Mouse (Mus musculus): ENCODE results near the gene Bmp5. TPM values are rescaled to one million over a fixed set of nuclear protein-coding genes. Genes with fewer than 3 reads are reported as not detected.

Bmp5 gene
- total and polyA plus RNA-seq, 2 experiments from 2014 or later: 2.2 to 3.0 TPM

DNA sequence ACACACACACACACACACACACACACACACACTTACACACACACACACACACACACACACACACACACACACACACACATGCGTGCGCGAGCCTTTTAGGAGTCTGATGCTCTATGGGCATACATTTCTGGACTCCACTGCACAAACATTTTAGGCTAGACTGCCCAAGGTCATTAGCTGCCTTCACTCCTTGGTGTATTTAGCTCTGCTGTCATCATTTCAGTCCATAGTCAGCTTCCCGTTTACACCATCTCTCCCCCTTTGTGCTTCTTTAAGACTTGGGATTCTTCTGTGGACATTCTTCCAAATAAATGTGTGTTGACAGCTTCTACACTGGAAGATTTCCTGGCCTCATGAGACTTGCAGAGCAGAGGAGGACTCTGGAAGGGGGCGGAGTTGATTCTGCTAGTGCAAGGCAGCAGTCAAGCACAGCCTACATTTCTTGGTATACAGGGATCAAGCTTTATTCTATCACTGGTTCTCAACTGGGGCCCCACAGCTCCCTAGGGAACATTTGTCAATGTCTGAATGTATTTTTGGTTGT is 58.1 kb downstream of the Bmp5 start:
- Histone ChIP-seq H3K4me1 (ENCODE audit: insufficient read depth) (no peaks in the 10 kb centered on the region), H3K27me3 (ENCODE audit: insufficient read depth, low read length) (no peaks in the 10 kb centered on the region), H3K4me3 (ENCODE audit: low read depth, low read length) (no peak overlapping the region), H3K4me2 (ENCODE audit: low read depth) (no peak overlapping the region), H3K9me3 (ENCODE audit: low read length) (no peaks in the 10 kb centered on the region), H3K9ac (no peak overlapping the region), H3K27ac (ENCODE audit: low read depth, low read length) (no peak overlapping the region), H3K36me3 (ENCODE audit: insufficient read depth) (no peaks in the 10 kb centered on the region)
- ATAC-seq (no peak), DNase-seq (no peak)
- 84% methylated on average over 5 of the region's 5 CpGs for WGBS
- TF ChIP-seq CTCF (IDR thresholded peaks at IDR 0.05; ENCODE audit: low read depth): no peak

DNA sequence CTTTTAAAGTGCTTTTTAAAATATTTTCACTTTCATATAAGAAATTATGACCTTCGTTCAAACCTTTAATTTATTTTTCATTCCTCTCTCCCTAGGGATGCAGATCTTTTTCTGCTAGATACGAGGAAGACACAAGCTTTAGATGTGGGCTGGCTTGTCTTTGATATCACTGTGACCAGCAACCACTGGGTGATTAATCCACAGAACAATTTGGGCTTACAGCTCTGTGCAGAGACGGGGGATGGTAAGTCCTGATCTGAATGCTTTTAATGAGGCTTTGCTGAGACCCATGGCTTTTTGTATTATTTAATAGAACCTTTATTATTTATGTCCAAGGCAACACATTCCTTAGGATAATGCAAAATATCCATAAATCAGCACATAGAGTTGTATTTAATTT is 64.3 kb downstream of the Bmp5 start:
- Histone ChIP-seq H3K9me3 (ENCODE audit: low read length) (no peaks in the 10 kb centered on the region), H3K4me1 (ENCODE audit: insufficient read depth) (no peaks in the 10 kb centered on the region), H3K27ac (ENCODE audit: low read depth, low read length) (no peak overlapping the region), H3K36me3 (ENCODE audit: insufficient read depth) (no peaks in the 10 kb centered on the region), H3K9ac (no peak overlapping the region), H3K27me3 (ENCODE audit: insufficient read depth, low read length) (no peaks in the 10 kb centered on the region), H3K4me2 (ENCODE audit: low read depth) (no peak overlapping the region), H3K4me3 (ENCODE audit: low read depth, low read length) (no peak overlapping the region)
- TF ChIP-seq CTCF (IDR thresholded peaks at IDR 0.05; ENCODE audit: low read depth): no peak
- no peak for ATAC-seq
- 23% methylated on average over 3 of the region's 3 CpGs for WGBS
- no peak for DNase-seq

DNA sequence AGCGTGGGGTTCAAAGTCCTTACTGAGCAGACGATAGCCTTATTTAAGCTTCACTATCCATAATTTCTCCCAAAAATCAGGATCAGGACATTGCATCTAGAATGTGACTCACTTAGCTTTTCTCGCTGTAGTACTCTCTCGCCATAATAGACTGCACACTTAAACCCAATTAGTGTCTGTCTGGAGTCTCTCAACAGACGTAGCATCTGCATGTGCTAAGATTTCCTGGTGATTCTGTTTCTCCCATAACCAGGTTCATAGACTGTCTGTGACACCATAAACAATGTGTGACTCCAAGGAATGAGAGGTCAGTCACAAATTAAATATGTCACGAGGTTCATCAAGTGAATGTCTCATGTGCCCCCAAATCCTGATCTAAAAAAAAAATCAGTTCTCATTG is 65.7 kb downstream of the Bmp5 start:
- Histone ChIP-seq H3K4me1 (ENCODE audit: insufficient read depth) (no peaks in the 10 kb centered on the region), H3K9me3 (ENCODE audit: low read length) (no peaks in the 10 kb centered on the region), H3K9ac (no peak overlapping the region), H3K27ac (ENCODE audit: low read depth, low read length) (no peak overlapping the region), H3K4me2 (ENCODE audit: low read depth) (no peak overlapping the region), H3K4me3 (ENCODE audit: low read depth, low read length) (no peak overlapping the region), H3K36me3 (ENCODE audit: insufficient read depth) (no peaks in the 10 kb centered on the region), H3K27me3 (ENCODE audit: insufficient read depth, low read length) (no peaks in the 10 kb centered on the region)
- 79% methylated on average over 6 of the region's 6 CpGs for WGBS
- no peak for ATAC-seq
- no peak for TF ChIP-seq CTCF (IDR thresholded peaks at IDR 0.05; ENCODE audit: low read depth)
- DNase-seq: no peak

DNA sequence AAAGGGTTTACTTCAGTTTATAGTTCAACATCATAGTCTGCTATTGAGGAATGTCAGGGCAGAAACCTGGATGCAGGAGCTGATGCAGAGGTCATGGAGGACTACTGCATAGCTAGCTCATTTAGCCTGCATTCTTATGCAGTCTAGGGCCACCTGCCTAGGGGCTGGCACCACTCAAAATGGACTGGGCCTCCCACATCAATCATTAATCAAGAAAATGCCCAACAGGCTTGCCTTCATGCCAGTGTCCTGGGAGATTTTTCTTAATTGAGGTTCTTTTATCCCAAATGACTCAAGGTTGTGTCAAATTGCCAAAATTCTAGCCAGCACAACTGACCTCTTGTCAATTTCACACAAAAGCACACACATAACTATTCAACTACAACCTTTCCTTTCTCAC is 70.8 kb downstream of the Bmp5 start:
- Histone ChIP-seq H3K27me3 (ENCODE audit: insufficient read depth, low read length) (no peaks in the 10 kb centered on the region), H3K9me3 (ENCODE audit: low read length) (no peaks in the 10 kb centered on the region), H3K4me1 (ENCODE audit: insufficient read depth) (no peaks in the 10 kb centered on the region), H3K4me2 (ENCODE audit: low read depth) (no peak overlapping the region), H3K36me3 (ENCODE audit: insufficient read depth) (no peaks in the 10 kb centered on the region), H3K27ac (ENCODE audit: low read depth, low read length) (no peak overlapping the region), H3K9ac (no peak overlapping the region), H3K4me3 (ENCODE audit: low read depth, low read length) (no peak overlapping the region)
- no peak for ATAC-seq
- TF ChIP-seq CTCF (IDR thresholded peaks at IDR 0.05; ENCODE audit: low read depth): no peak
- no peak for DNase-seq

DNA sequence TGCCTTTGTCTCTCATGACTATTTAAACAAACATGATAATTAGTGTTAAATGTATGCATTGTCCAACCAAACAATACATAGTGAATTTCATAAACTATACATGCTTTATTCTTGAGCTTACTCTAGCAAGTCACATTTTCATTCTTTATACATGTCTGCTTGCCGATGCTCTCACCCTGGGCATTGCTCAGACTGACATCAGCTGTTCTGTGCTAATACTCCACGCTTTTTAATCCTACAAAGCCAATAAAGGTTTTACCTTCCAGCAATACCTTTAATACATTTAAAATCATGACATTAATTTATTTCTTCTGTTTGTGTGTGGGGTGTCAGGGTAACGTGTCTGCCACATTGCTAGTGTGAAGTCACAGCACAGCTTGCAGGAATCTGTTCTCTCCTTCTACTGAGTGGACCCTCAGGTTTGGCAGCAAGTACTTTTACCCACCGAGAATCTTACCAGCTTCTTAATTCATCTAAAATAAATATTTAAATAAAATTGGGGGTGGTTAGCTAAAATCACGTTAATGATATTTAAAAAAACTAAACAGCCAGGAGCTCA is 75.6 kb downstream of the Bmp5 start:
- no peaks in the 10 kb centered on the region for H3K9me3 ChIP-seq (ENCODE audit: low read length)
- WGBS: 38% methylated on average over 5 of the region's 5 CpGs
- no peak overlapping the region for H3K9ac ChIP-seq
- H3K4me3 ChIP-seq (ENCODE audit: low read depth, low read length): no peak overlapping the region
- no peaks in the 10 kb centered on the region for H3K27me3 ChIP-seq (ENCODE audit: insufficient read depth, low read length)
- ATAC-seq (peak; percentile 59; the same call in 1 of the 2 replicates), DNase-seq (peak; percentile 10)
- H3K27ac ChIP-seq (ENCODE audit: low read depth, low read length): no peak overlapping the region
- TF ChIP-seq CTCF (IDR thresholded peaks at IDR 0.05; ENCODE audit: low read depth): no peak
- no peak overlapping the region for H3K4me2 ChIP-seq (ENCODE audit: low read depth)
- no peaks in the 10 kb centered on the region for H3K36me3 ChIP-seq (ENCODE audit: insufficient read depth)
- no peaks in the 10 kb centered on the region for H3K4me1 ChIP-seq (ENCODE audit: insufficient read depth)

DNA sequence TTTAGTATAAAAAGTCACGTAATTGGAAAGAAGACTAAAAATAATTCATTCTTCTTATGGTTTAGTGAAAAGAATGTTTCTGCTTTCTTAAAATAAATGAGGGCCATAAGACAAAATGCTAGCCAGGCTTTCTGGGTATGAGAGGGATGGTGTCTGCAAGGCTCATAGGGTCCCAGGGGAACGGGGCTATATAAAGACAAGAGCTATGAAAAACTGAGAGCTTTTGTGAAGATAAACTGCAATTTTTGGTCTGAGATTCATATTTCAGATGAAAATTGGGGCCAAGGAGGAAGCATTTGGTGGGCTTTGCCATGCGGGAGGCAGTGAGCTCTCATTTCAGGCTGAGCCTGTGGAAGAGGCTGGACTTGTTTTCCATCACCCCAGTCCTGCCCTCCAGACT is 83.0 kb downstream of the Bmp5 start:
- no peak overlapping the region for H3K4me2 ChIP-seq (ENCODE audit: low read depth)
- no peak overlapping the region for H3K9ac ChIP-seq
- H3K4me3 ChIP-seq (ENCODE audit: low read depth, low read length): no peak overlapping the region
- H3K4me1 ChIP-seq (ENCODE audit: insufficient read depth): no peaks in the 10 kb centered on the region
- no peak overlapping the region for H3K27ac ChIP-seq (ENCODE audit: low read depth, low read length)
- H3K27me3 ChIP-seq (ENCODE audit: insufficient read depth, low read length): no peaks in the 10 kb centered on the region
- ATAC-seq (no peak), DNase-seq (no peak)
- TF ChIP-seq CTCF (IDR thresholded peaks at IDR 0.05; ENCODE audit: low read depth): no peak
- H3K9me3 ChIP-seq (ENCODE audit: low read length): no peaks in the 10 kb centered on the region
- WGBS: 84% methylated on average over 3 of the region's 3 CpGs
- H3K36me3 ChIP-seq (ENCODE audit: insufficient read depth): no peaks in the 10 kb centered on the region

DNA sequence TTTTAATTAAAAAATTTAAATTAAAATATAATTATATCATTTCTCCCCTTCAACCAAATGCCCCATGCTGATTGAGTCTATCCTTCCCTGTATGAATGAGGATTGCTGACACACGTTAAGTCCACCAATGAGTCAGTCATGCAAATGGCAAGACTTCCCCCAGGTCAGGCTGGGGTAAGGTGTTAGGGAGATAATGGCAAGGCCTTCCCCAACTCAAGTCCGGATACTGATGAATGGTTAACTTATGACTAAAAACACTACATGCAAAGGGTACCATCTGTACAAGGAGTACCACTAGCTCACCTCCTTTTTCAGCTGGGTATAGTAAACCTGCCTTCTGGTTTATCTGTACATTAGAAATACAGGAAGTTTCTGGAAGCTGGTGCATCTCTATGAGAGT is 83.8 kb downstream of the Bmp5 start:
- no peak for TF ChIP-seq CTCF (IDR thresholded peaks at IDR 0.05; ENCODE audit: low read depth)
- H3K27ac ChIP-seq (ENCODE audit: low read depth, low read length): no peak overlapping the region
- no peaks in the 10 kb centered on the region for H3K27me3 ChIP-seq (ENCODE audit: insufficient read depth, low read length)
- H3K36me3 ChIP-seq (ENCODE audit: insufficient read depth): no peaks in the 10 kb centered on the region
- no peaks in the 10 kb centered on the region for H3K9me3 ChIP-seq (ENCODE audit: low read length)
- no peak for DNase-seq
- no peak overlapping the region for H3K4me2 ChIP-seq (ENCODE audit: low read depth)
- WGBS: 82% methylated on average over 2 of the region's 2 CpGs
- H3K4me3 ChIP-seq (ENCODE audit: low read depth, low read length): no peak overlapping the region
- no peak overlapping the region for H3K9ac ChIP-seq
- H3K4me1 ChIP-seq (ENCODE audit: insufficient read depth): no peaks in the 10 kb centered on the region
- no peak for ATAC-seq

Data from forebrain, postnatal 0 days (tissue).